Mouse (Mus musculus) brain, embryonic 14.5 days (tissue): Measurements from ENCODE around the gene Scamp4.

Source experiments
- CTCF ChIP-seq: fragments of 200-500 bp; IDR thresholded peaks from 2 replicates; pipeline ENCODE4 v1.5.1; 2012; ENCODE audit warnings: inconsistent platforms, mild to moderate bottlenecking, moderate library complexity, borderline replicate concordance; ENCODE audit not compliant: insufficient read depth, insufficient read length; ENCODE audit errors: extremely low read depth
- POLR2A ChIP-seq: fragments of 200-500 bp; IDR thresholded peaks from 2 replicates; pipeline ENCODE4 v1.6.1; 2012; ENCODE audit warnings: mild to moderate bottlenecking, inconsistent platforms, borderline replicate concordance; ENCODE audit not compliant: poor library complexity, insufficient read depth, insufficient read length, severe bottlenecking; ENCODE audit errors: extremely low read depth

- TF ChIP-seq POLR2A (no peak), CTCF (no peak)
These were observed 15.5 kb downstream of the Scamp4 start for GRCm38 (mm10) chr10:80618181-80618580.
